Mouse (Mus musculus): ENCODE results near the gene Tfap2e. TPM values are rescaled to one million over a fixed set of nuclear protein-coding genes. Genes with fewer than 3 reads are reported as not detected.

Gene Tfap2e
- total and polyA plus RNA-seq, 2 experiments = not detected

GRCm38 (mm10) chr4:126745506-126746193 lies 9.6 kb upstream of the Tfap2e start:
- Histone ChIP-seq H3K27ac (replicated peaks; ENCODE audit: insufficient read depth, low read depth, low read length) (no peak overlapping the region), H3K79me2 (ENCODE audit: control insufficient read depth, insufficient read depth, low read length) (no peaks in the 10 kb centered on the region), H3K4me1 (ENCODE audit: control insufficient read depth, insufficient read depth, low read length) (no peaks in the 10 kb centered on the region), H3K4me3 (ENCODE audit: insufficient read depth, low read depth, low read length) (no peak overlapping the region), H3K27me3 (ENCODE audit: control insufficient read depth, insufficient read depth, low read length) (no peaks in the 10 kb centered on the region), H3K36me3 (ENCODE audit: control insufficient read depth, insufficient read depth, low read length) (peaks cover 2% of the 10 kb centered on the region; the same call in 1 of the 2 replicates), H3K9ac (ENCODE audit: low read depth, low read length) (no peak overlapping the region)
- no peak for DNase-seq (ENCODE audit: extremely low read depth, low read depth, low spot score)
- 59% methylated on average over 13 of the region's 13 CpGs for WGBS
- peak; percentile 66 for TF ChIP-seq CTCF (IDR thresholded peaks at IDR 0.05; ENCODE audit: low read depth, low read length)
- no peak for TF ChIP-seq POLR2A (IDR thresholded peaks at IDR 0.05; ENCODE audit: extremely low read depth, insufficient read depth, low read length)

- TF ChIP-seq POLR2A (IDR thresholded peaks at IDR 0.05; ENCODE audit: extremely low read depth, insufficient read depth, low read length) (no peak), CTCF (IDR thresholded peaks at IDR 0.05; ENCODE audit: low read depth, low read length) (no peak)
- Histone ChIP-seq H3K27me3 (ENCODE audit: control insufficient read depth, insufficient read depth, low read length) (no peaks in the 10 kb centered on the region), H3K36me3 (ENCODE audit: control insufficient read depth, insufficient read depth, low read length) (peaks cover 2% of the 10 kb centered on the region; the same call in 1 of the 2 replicates), H3K4me1 (ENCODE audit: control insufficient read depth, insufficient read depth, low read length) (no peaks in the 10 kb centered on the region), H3K27ac (replicated peaks; ENCODE audit: insufficient read depth, low read depth, low read length) (no peak overlapping the region), H3K4me3 (ENCODE audit: insufficient read depth, low read depth, low read length) (no peak overlapping the region), H3K9ac (ENCODE audit: low read depth, low read length) (no peak overlapping the region), H3K79me2 (ENCODE audit: control insufficient read depth, insufficient read depth, low read length) (no peaks in the 10 kb centered on the region)
- 95% methylated on average over 14 of the region's 14 CpGs for WGBS
- DNase-seq (ENCODE audit: extremely low read depth, low read depth, low spot score) = no peak
These were observed 8.8 kb upstream of the Tfap2e start for GRCm38 (mm10) chr4:126744831-126745230.

GRCm38 (mm10) chr4:126743713-126744112 lies 7.7 kb upstream of the Tfap2e start:
- Histone ChIP-seq H3K36me3 (ENCODE audit: control insufficient read depth, insufficient read depth, low read length) (peaks cover 2% of the 10 kb centered on the region; the same call in 1 of the 2 replicates), H3K9ac (ENCODE audit: low read depth, low read length) (no peak overlapping the region), H3K27ac (replicated peaks; ENCODE audit: insufficient read depth, low read depth, low read length) (no peak overlapping the region), H3K4me1 (ENCODE audit: control insufficient read depth, insufficient read depth, low read length) (no peaks in the 10 kb centered on the region), H3K79me2 (ENCODE audit: control insufficient read depth, insufficient read depth, low read length) (no peaks in the 10 kb centered on the region), H3K4me3 (ENCODE audit: insufficient read depth, low read depth, low read length) (no peak overlapping the region), H3K27me3 (ENCODE audit: control insufficient read depth, insufficient read depth, low read length) (no peaks in the 10 kb centered on the region)
- TF ChIP-seq POLR2A (IDR thresholded peaks at IDR 0.05; ENCODE audit: extremely low read depth, insufficient read depth, low read length) (no peak), CTCF (IDR thresholded peaks at IDR 0.05; ENCODE audit: low read depth, low read length) (no peak)
- WGBS = 60% methylated on average over 11 of the region's 11 CpGs
- no peak for DNase-seq (ENCODE audit: extremely low read depth, low read depth, low spot score)

- H3K4me1 ChIP-seq (ENCODE audit: control insufficient read depth, insufficient read depth, low read length) = no peaks in the 10 kb centered on the region
- 20% methylated on average over 2 of the region's 2 CpGs for WGBS
- no peak for TF ChIP-seq CTCF (IDR thresholded peaks at IDR 0.05; ENCODE audit: low read depth, low read length)
- no peak overlapping the region for H3K27ac ChIP-seq (replicated peaks; ENCODE audit: insufficient read depth, low read depth, low read length)
- no peak overlapping the region for H3K9ac ChIP-seq (ENCODE audit: low read depth, low read length)
- DNase-seq (ENCODE audit: extremely low read depth, low read depth, low spot score) = peak; percentile 43
- H3K79me2 ChIP-seq (ENCODE audit: control insufficient read depth, insufficient read depth, low read length) = no peaks in the 10 kb centered on the region
- no peaks in the 10 kb centered on the region for H3K27me3 ChIP-seq (ENCODE audit: control insufficient read depth, insufficient read depth, low read length)
- no peak overlapping the region for H3K4me3 ChIP-seq (ENCODE audit: insufficient read depth, low read depth, low read length)
- peaks cover 2% of the 10 kb centered on the region; the same call in 1 of the 2 replicates for H3K36me3 ChIP-seq (ENCODE audit: control insufficient read depth, insufficient read depth, low read length)
These were observed 6.9 kb upstream of the Tfap2e start for GRCm38 (mm10) chr4:126742976-126743375.

- WGBS = 5% methylated on average over 12 of the region's 12 CpGs
- no peak overlapping the region for H3K9ac ChIP-seq (ENCODE audit: low read depth, low read length)
These were observed 5.4 kb upstream of the Tfap2e start for GRCm38 (mm10) chr4:126741448-126741847.

More at GRCm38 (mm10) chr4:126741448-126741847, 5.4 kb upstream of the Tfap2e start:
- DNase-seq (ENCODE audit: extremely low read depth, low read depth, low spot score) = peak; percentile 48
- Histone ChIP-seq H3K27ac (replicated peaks; ENCODE audit: insufficient read depth, low read depth, low read length) (no peak overlapping the region), H3K79me2 (ENCODE audit: control insufficient read depth, insufficient read depth, low read length) (no peaks in the 10 kb centered on the region), H3K27me3 (ENCODE audit: control insufficient read depth, insufficient read depth, low read length) (no peaks in the 10 kb centered on the region), H3K4me3 (ENCODE audit: insufficient read depth, low read depth, low read length) (no peak overlapping the region), H3K36me3 (ENCODE audit: control insufficient read depth, insufficient read depth, low read length) (peaks cover 2% of the 10 kb centered on the region; the same call in 1 of the 2 replicates), H3K4me1 (ENCODE audit: control insufficient read depth, insufficient read depth, low read length) (no peaks in the 10 kb centered on the region)
- TF ChIP-seq POLR2A (IDR thresholded peaks at IDR 0.05; ENCODE audit: extremely low read depth, insufficient read depth, low read length) (no peak), CTCF (IDR thresholded peaks at IDR 0.05; ENCODE audit: low read depth, low read length) (peak; percentile 91)

Measured in liver, adult 2 months (tissue).